Mouse (Mus musculus) limb, embryonic 13.5 days (tissue): ENCODE measurements at regions not wholly inside any gene's neighbourhood (a gene's known extent, or its start where the extent isn't known, plus 50 kb on each side); places are given as distances from the start of the nearest gene placed in this dataset.

ENCODE experiments used
- ATAC-seq: fragments of 200-750 bp; cut with Nextera tagmentation; 2 replicates; pipeline ENCODE4 v1.8.0; 2017; ENCODE audit warnings: low read depth, moderate number of reproducible peaks, moderate TSS enrichment; ENCODE audit not compliant: low FRiP score
- H3K27ac ChIP-seq: fragments of 300-500 bp; sonication (generic); 2 replicates; pipeline ENCODE4 v1.5.1; 2015; ENCODE audit warnings: inconsistent platforms, mild to moderate bottlenecking, moderate library complexity
- H3K27me3 ChIP-seq: fragments of 300-500 bp; sonication (generic); 2 replicates; pipeline ENCODE4 v1.6.1; 2015; ENCODE audit warnings: mild to moderate bottlenecking, inconsistent platforms
- H3K36me3 ChIP-seq: fragments of 300-500 bp; sonication (generic); 2 replicates; pipeline ENCODE4 v1.6.1; 2015; ENCODE audit warnings: inconsistent platforms, mild to moderate bottlenecking, moderate library complexity
- H3K4me1 ChIP-seq: fragments of 300-500 bp; sonication (generic); 2 replicates; pipeline ENCODE4 v1.6.1; 2015; ENCODE audit warnings: inconsistent platforms
- H3K4me2 ChIP-seq: fragments of 300-500 bp; sonication (generic); replicated peaks from 2 replicates; pipeline ENCODE4 v1.6.1; 2015; ENCODE audit warnings: inconsistent platforms, mild to moderate bottlenecking, moderate library complexity
- H3K4me3 ChIP-seq: fragments of 300-500 bp; sonication (generic); 2 replicates; pipeline ENCODE4 v1.5.1; 2015; ENCODE audit warnings: moderate library complexity, mild to moderate bottlenecking, inconsistent platforms
- H3K9ac ChIP-seq: fragments of 300-500 bp; sonication (generic); 2 replicates; pipeline ENCODE4 v1.6.1; 2015; ENCODE audit warnings: mild to moderate bottlenecking, inconsistent platforms
- H3K9me3 ChIP-seq: fragments of 300-500 bp; sonication (generic); 2 replicates; pipeline ENCODE4 v1.6.1; 2016; ENCODE audit warnings: inconsistent platforms
- WGBS: fragments of 180-500 bp; shearing (Covaris S2); methylation state at CpG from one replicate; pipeline ENCODE4 v1.1.7; 2015; 5-methylcytosine and 5-hydroxymethylcytosine counted together

- H3K4me3 ChIP-seq: no peak overlapping the region
- H3K27me3 ChIP-seq: no peaks in the 10 kb centered on the region
- no peaks in the 10 kb centered on the region for H3K4me1 ChIP-seq
- no peak overlapping the region for H3K27ac ChIP-seq
- 34% methylated on average over 1 of the region's 1 CpGs for WGBS
- H3K9me3 ChIP-seq: no peaks in the 10 kb centered on the region
- ATAC-seq: no peak
- no peak overlapping the region for H3K9ac ChIP-seq
- no peak overlapping the region for H3K4me2 ChIP-seq
- no peaks in the 10 kb centered on the region for H3K36me3 ChIP-seq
These were observed 188.8 kb downstream of the Sucnr1 start for GRCm38 (mm10) chr3:60270463-60270862.

- Histone ChIP-seq H3K27ac (no peak overlapping the region), H3K4me3 (no peak overlapping the region), H3K4me1 (no peaks in the 10 kb centered on the region), H3K27me3 (no peaks in the 10 kb centered on the region), H3K9me3 (no peaks in the 10 kb centered on the region), H3K9ac (no peak overlapping the region), H3K36me3 (no peaks in the 10 kb centered on the region), H3K4me2 (no peak overlapping the region)
- 43% methylated on average over 1 of the region's 1 CpGs for WGBS
- ATAC-seq: no peak
These were observed 192.1 kb downstream of the Sucnr1 start for GRCm38 (mm10) chr3:60273744-60274143.

- no peak for ATAC-seq
- Histone ChIP-seq H3K4me3 (no peak overlapping the region), H3K27me3 (no peaks in the 10 kb centered on the region), H3K27ac (no peak overlapping the region), H3K4me2 (no peak overlapping the region), H3K9ac (no peak overlapping the region), H3K36me3 (no peaks in the 10 kb centered on the region), H3K9me3 (no peaks in the 10 kb centered on the region), H3K4me1 (no peaks in the 10 kb centered on the region)
- 77% methylated on average over 6 of the region's 6 CpGs for WGBS
These were observed 193.7 kb downstream of the Sucnr1 start for GRCm38 (mm10) chr3:60275249-60275838.

- no peaks in the 10 kb centered on the region for H3K9me3 ChIP-seq
- no peak for ATAC-seq
- no peaks in the 10 kb centered on the region for H3K36me3 ChIP-seq
- H3K4me1 ChIP-seq: no peaks in the 10 kb centered on the region
- no peak overlapping the region for H3K4me3 ChIP-seq
- WGBS: 69% methylated on average over 1 of the region's 1 CpGs
- H3K4me2 ChIP-seq: no peak overlapping the region
- H3K9ac ChIP-seq: no peak overlapping the region
- no peak overlapping the region for H3K27ac ChIP-seq
- H3K27me3 ChIP-seq: no peaks in the 10 kb centered on the region
These were observed 194.8 kb upstream of the Mbnl1 start for GRCm38 (mm10) chr3:60277791-60278190.

- Histone ChIP-seq H3K4me3 (no peak overlapping the region), H3K9me3 (no peaks in the 10 kb centered on the region), H3K9ac (no peak overlapping the region), H3K36me3 (no peaks in the 10 kb centered on the region), H3K4me1 (no peaks in the 10 kb centered on the region), H3K27me3 (no peaks in the 10 kb centered on the region), H3K4me2 (no peak overlapping the region), H3K27ac (no peak overlapping the region)
- ATAC-seq: no peak
These were observed 191.4 kb upstream of the Mbnl1 start for GRCm38 (mm10) chr3:60281229-60281628.

- H3K4me3 ChIP-seq: no peak overlapping the region
- WGBS: 75% methylated on average over 3 of the region's 3 CpGs
- no peak overlapping the region for H3K27ac ChIP-seq
- no peaks in the 10 kb centered on the region for H3K4me1 ChIP-seq
- no peaks in the 10 kb centered on the region for H3K27me3 ChIP-seq
- H3K4me2 ChIP-seq: no peak overlapping the region
- no peaks in the 10 kb centered on the region for H3K36me3 ChIP-seq
- no peak for ATAC-seq
- no peaks in the 10 kb centered on the region for H3K9me3 ChIP-seq
- no peak overlapping the region for H3K9ac ChIP-seq
These were observed 190.6 kb upstream of the Mbnl1 start for GRCm38 (mm10) chr3:60281959-60282495.

- no peak overlapping the region for H3K4me2 ChIP-seq
- no peak overlapping the region for H3K4me3 ChIP-seq
- H3K9me3 ChIP-seq: no peaks in the 10 kb centered on the region
- no peak for ATAC-seq
- no peaks in the 10 kb centered on the region for H3K4me1 ChIP-seq
- no peak overlapping the region for H3K27ac ChIP-seq
- H3K27me3 ChIP-seq: no peaks in the 10 kb centered on the region
- no peaks in the 10 kb centered on the region for H3K36me3 ChIP-seq
- no peak overlapping the region for H3K9ac ChIP-seq
- 92% methylated on average over 2 of the region's 2 CpGs for WGBS
These were observed 180.5 kb upstream of the Mbnl1 start for GRCm38 (mm10) chr3:60292142-60292541.

- no peak for ATAC-seq
These were observed 179.7 kb upstream of the Mbnl1 start for GRCm38 (mm10) chr3:60292940-60293339.

GRCm38 (mm10) chr3:60305399-60305798, 167.2 kb upstream of the Mbnl1 start:
- H3K36me3 ChIP-seq: no peaks in the 10 kb centered on the region
- no peak overlapping the region for H3K4me2 ChIP-seq
- whole genome bisulfite sequencing: 89% methylated on average over 3 of the region's 3 CpGs
- H3K4me3 ChIP-seq: no peak overlapping the region
- no peak overlapping the region for H3K27ac ChIP-seq
- H3K4me1 ChIP-seq: no peaks in the 10 kb centered on the region
- no peaks in the 10 kb centered on the region for H3K27me3 ChIP-seq
- H3K9me3 ChIP-seq: no peaks in the 10 kb centered on the region
- no peak for ATAC-seq
- H3K9ac ChIP-seq: no peak overlapping the region

More at GRCm38 (mm10) chr3:60292940-60293339, 179.7 kb upstream of the Mbnl1 start:
- Histone ChIP-seq H3K9me3 (no peaks in the 10 kb centered on the region), H3K36me3 (no peaks in the 10 kb centered on the region), H3K4me3 (no peak overlapping the region), H3K27ac (no peak overlapping the region), H3K9ac (no peak overlapping the region), H3K4me2 (no peak overlapping the region), H3K27me3 (no peaks in the 10 kb centered on the region), H3K4me1 (no peaks in the 10 kb centered on the region)
- WGBS: 71% methylated on average over 2 of the region's 2 CpGs

GRCm38 (mm10) chr3:60310402-60310801, 162.2 kb upstream of the Mbnl1 start:
- Histone ChIP-seq H3K27ac (no peak overlapping the region), H3K36me3 (no peaks in the 10 kb centered on the region), H3K4me2 (no peak overlapping the region), H3K9me3 (no peaks in the 10 kb centered on the region), H3K27me3 (no peaks in the 10 kb centered on the region), H3K9ac (no peak overlapping the region), H3K4me3 (no peak overlapping the region), H3K4me1 (no peaks in the 10 kb centered on the region)
- 75% methylated on average over 3 of the region's 3 CpGs for WGBS
- ATAC-seq: no peak

GRCm38 (mm10) chr3:60311178-60311577, 161.5 kb upstream of the Mbnl1 start:
- no peaks in the 10 kb centered on the region for H3K9me3 ChIP-seq
- no peaks in the 10 kb centered on the region for H3K4me1 ChIP-seq
- no peak overlapping the region for H3K4me2 ChIP-seq
- no peaks in the 10 kb centered on the region for H3K27me3 ChIP-seq
- no peak overlapping the region for H3K27ac ChIP-seq
- H3K4me3 ChIP-seq: no peak overlapping the region
- 65% methylated on average over 3 of the region's 3 CpGs for WGBS
- no peaks in the 10 kb centered on the region for H3K36me3 ChIP-seq
- ATAC-seq: no peak
- H3K9ac ChIP-seq: no peak overlapping the region

- H3K4me2 ChIP-seq: no peak overlapping the region
- no peaks in the 10 kb centered on the region for H3K4me1 ChIP-seq
- no peaks in the 10 kb centered on the region for H3K27me3 ChIP-seq
- no peak overlapping the region for H3K27ac ChIP-seq
- H3K4me3 ChIP-seq: no peak overlapping the region
- H3K9ac ChIP-seq: no peak overlapping the region
- H3K9me3 ChIP-seq: no peaks in the 10 kb centered on the region
- 39% methylated on average over 1 of the region's 1 CpGs for WGBS
- ATAC-seq: no peak
- no peaks in the 10 kb centered on the region for H3K36me3 ChIP-seq
These were observed 152.3 kb upstream of the Mbnl1 start for GRCm38 (mm10) chr3:60320213-60320936.

GRCm38 (mm10) chr3:60323514-60323913, 149.1 kb upstream of the Mbnl1 start:
- Histone ChIP-seq H3K4me1 (no peaks in the 10 kb centered on the region), H3K36me3 (no peaks in the 10 kb centered on the region), H3K27me3 (no peaks in the 10 kb centered on the region), H3K27ac (no peak overlapping the region), H3K9me3 (no peaks in the 10 kb centered on the region), H3K4me3 (no peak overlapping the region), H3K9ac (no peak overlapping the region), H3K4me2 (no peak overlapping the region)
- ATAC-seq: no peak
